Mouse (Mus musculus) heart, embryonic 10.5 days (tissue): ENCODE data around the gene Usmg5. TPM values are rescaled to one million over a fixed set of nuclear protein-coding genes. Genes with fewer than 3 reads are reported as not detected.

Experiments
- DNase-seq: peaks from one replicate; pipeline ENCODE4 v3.0.0-alpha.2; 2017; ENCODE audit warnings: low spot score
- H3K27ac ChIP-seq: fragments of 300-500 bp; sonication (generic); 2 replicates; pipeline ENCODE4 v1.5.1; 2016; ENCODE audit warnings: mild to moderate bottlenecking
- H3K27me3 ChIP-seq: fragments of 300-500 bp; sonication (generic); 2 replicates; pipeline ENCODE4 v1.6.1; 2016; ENCODE audit warnings: mild to moderate bottlenecking; ENCODE audit not compliant: poor library complexity, insufficient read depth, severe bottlenecking
- H3K36me3 ChIP-seq: fragments of 300-500 bp; sonication (generic); 2 replicates; pipeline ENCODE4 v1.6.1; 2016; ENCODE audit warnings: mild to moderate bottlenecking, moderate library complexity
- H3K4me1 ChIP-seq: fragments of 300-500 bp; sonication (generic); 2 replicates; pipeline ENCODE4 v1.6.1; 2016; ENCODE audit warnings: mild to moderate bottlenecking
- H3K4me3 ChIP-seq: fragments of 300-500 bp; sonication (generic); 2 replicates; pipeline ENCODE4 v1.5.1; 2016; ENCODE audit warnings: mild to moderate bottlenecking, moderate library complexity
- H3K9me3 ChIP-seq: fragments of 300-500 bp; sonication (generic); 2 replicates; pipeline ENCODE4 v1.6.1; 2016; ENCODE audit warnings: mild to moderate bottlenecking, moderate library complexity
- WGBS: fragments of 180-500 bp; shearing (Covaris S2); methylation state at CpG from one replicate; pipeline ENCODE4 v1.1.7; 2016; 5-methylcytosine and 5-hydroxymethylcytosine counted together
- polyA plus RNA-seq: library from polyadenylated mRNA; unstranded; fragments of >200 nt; fragmentation: Nextera tagmentation; extraction: Ambion mirVana; gene quantifications from 2 replicates; pipeline ENCODE4 v1.2.1, GENCODE M21; 2016

The Usmg5 gene
- polyA plus RNA-seq, 1 experiment from 2014 or later: 1,489 TPM

DNA sequence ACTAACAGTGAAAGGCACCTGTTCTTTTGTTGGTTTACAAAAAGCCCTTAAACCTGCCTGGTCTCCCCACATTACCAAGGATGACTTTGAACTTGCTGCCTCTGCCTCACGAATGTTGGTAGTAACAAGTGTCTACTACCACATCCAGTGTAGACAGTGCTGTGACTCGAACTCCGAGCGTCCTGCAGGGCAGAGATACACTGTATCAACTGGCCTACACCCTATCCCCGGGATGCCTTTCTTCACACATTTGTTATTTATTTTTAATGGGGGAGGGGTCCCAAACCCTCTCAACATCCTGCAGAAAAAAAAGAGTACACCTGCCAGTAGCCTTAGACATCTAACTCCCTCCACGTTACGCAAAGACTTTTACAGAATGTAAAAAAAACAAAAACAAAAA lies 40.6 kb downstream of the Usmg5 start:
- peak; percentile 72 for DNase-seq
- H3K36me3 ChIP-seq: peaks cover 27% of the 10 kb centered on the region
- H3K9me3 ChIP-seq: no peaks in the 10 kb centered on the region
- 6% methylated on average over 7 of the region's 7 CpGs for WGBS
- no peak overlapping the region; the same call in 1 of the 2 replicates for H3K27ac ChIP-seq
- no peaks in the 10 kb centered on the region for H3K27me3 ChIP-seq
- H3K4me1 ChIP-seq: peaks cover 13% of the 10 kb centered on the region
- H3K4me3 ChIP-seq: peak overlapping the region; percentile 92

DNA sequence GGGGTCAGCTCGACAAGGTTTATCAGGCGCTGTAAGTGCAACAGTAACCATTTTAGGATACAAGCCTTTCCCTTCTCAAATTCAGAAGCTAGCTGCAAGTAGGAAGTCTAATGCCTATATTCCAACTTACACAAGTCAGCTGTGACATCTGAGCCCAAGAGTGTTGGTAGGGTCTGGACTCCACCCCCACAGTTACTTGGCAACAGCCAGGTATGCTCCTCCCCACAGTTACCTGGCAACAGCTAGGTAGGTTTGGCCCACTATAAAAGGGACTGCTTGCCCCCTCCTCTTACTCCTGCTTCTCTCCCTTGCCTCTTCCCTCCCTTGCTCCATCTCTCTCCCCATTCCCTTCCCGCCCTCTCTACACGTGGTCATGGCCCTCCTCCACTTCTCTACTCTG lies 41.4 kb downstream of the Usmg5 start:
- WGBS: 66% methylated on average over 4 of the region's 4 CpGs
- no peak overlapping the region for H3K4me3 ChIP-seq
- H3K9me3 ChIP-seq: no peaks in the 10 kb centered on the region
- peaks cover 13% of the 10 kb centered on the region for H3K4me1 ChIP-seq
- no peaks in the 10 kb centered on the region for H3K27me3 ChIP-seq
- H3K36me3 ChIP-seq: peaks cover 31% of the 10 kb centered on the region
- no peak overlapping the region for H3K27ac ChIP-seq
- no peak for DNase-seq

DNA sequence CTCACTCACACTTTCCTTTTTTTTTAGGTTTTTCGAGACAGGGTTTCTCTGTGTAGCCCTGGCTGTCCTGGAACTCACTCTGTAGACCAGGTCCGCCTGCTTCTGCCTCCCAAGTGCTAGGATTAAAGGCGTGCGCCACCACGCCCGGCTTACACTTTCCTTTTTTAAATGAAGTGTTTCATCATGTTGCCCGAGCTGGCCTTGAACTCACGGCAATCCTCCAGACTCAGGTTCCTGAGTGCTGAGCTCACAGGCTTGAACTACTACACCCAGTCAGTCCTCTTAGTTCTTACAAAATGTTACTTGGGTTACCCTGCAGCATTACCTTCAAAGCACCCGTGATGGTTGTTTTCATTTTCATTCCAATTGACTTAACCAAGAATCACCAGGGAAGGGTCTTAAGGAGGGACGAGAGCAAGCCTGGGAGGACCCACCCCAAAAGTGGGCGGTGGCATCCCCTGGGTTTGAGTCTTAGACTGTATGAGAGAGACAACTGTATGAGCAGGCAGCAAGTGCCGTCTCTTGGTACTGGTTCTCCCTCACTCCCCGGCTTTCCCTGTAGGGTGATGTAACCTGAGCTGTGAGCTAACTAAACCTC lies 43.1 kb downstream of the Usmg5 start:
- Histone ChIP-seq H3K36me3 (peaks cover 36% of the 10 kb centered on the region), H3K27me3 (no peaks in the 10 kb centered on the region), H3K4me1 (peaks cover 13% of the 10 kb centered on the region), H3K27ac (no peak overlapping the region), H3K9me3 (no peaks in the 10 kb centered on the region), H3K4me3 (no peak overlapping the region)
- DNase-seq: no peak
- 78% methylated on average over 13 of the region's 13 CpGs for WGBS

DNA sequence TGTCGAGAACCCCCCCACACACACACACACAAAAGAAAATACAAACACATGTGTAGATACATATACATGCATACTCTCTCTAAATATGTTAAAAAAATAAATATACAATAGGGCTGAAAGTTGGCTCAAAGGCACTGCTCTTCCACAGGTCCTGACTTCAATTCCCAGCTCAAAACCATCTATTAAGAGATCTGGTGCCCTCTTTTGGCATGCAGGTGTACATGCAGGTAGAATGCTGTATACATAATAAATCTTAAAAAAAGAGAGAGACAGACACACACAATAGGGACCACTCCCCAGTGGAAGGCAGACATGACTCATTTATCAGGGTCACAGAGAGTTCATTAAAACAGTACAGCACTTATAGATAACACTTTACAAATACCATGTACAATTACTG lies 44.1 kb downstream of the Usmg5 start:
- Histone ChIP-seq H3K9me3 (no peaks in the 10 kb centered on the region), H3K4me1 (peaks cover 13% of the 10 kb centered on the region), H3K27ac (no peak overlapping the region), H3K4me3 (no peak overlapping the region), H3K27me3 (no peaks in the 10 kb centered on the region), H3K36me3 (peaks cover 36% of the 10 kb centered on the region)
- no peak for DNase-seq
- 84% methylated on average over 1 of the region's 1 CpGs for WGBS

DNA sequence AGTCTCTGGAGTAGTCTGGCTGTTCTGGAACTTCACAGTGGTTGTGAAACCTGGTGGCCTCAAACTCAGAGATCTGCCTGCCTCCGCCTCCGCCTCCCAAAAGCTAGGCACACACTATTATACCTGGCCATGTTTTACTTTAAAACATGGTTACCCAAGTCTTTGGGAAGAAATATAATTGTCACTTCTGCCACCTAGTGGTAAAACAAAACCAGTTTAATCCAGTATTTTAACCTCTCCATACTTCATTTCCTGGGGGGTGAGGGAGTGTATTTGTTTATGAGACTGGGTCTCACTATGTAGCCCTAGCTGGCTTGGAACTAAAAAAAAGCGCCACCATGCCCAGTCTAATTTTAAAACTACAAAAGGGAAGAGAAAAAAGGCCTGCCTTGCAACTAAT lies 46.8 kb downstream of the Usmg5 start:
- H3K36me3 ChIP-seq: peaks cover 58% of the 10 kb centered on the region
- H3K27me3 ChIP-seq: no peaks in the 10 kb centered on the region
- no peak for DNase-seq
- H3K27ac ChIP-seq: no peak overlapping the region
- no peak overlapping the region for H3K4me3 ChIP-seq
- 87% methylated on average over 3 of the region's 3 CpGs for WGBS
- no peaks in the 10 kb centered on the region for H3K4me1 ChIP-seq
- H3K9me3 ChIP-seq: no peaks in the 10 kb centered on the region

DNA sequence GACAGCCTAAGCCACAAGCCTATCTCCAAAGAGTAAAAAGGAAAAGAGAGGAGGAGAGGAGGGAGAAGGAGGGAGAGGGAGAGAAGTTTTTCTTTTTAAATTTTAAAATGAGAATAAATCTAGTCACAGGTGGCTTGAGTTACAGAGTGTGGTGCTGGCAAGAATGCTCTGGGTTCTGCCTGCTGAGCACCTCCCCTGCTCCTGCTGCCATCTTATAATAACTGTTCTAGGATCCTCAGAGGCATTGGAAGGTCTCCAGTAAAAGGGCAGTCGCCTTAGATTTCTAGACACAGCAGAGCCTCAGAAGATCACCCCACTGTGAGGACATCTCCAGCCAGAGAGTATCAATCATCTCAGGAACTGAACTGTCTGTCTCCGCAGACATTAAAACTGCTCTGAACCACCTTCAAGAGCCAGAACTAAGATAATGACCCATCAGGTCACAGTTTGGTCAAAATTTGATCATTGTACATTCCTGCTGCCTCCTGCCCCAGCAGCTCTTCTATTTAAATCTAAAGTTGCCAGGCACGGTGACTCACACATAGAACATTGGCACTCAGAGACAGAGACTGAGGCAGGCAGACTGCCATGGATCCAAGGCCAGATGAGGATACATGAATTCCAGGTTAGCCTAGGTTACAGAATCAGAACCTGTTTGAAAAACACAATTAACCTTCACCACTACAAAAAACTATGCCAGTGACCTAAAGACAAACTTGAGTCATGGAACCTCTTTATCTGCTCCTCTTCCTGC lies 49.5 kb downstream of the Usmg5 start:
- Histone ChIP-seq H3K36me3 (peaks cover 55% of the 10 kb centered on the region), H3K4me3 (no peak overlapping the region), H3K9me3 (no peaks in the 10 kb centered on the region), H3K4me1 (no peaks in the 10 kb centered on the region), H3K27ac (no peak overlapping the region), H3K27me3 (no peaks in the 10 kb centered on the region)
- no peak for DNase-seq
- 85% methylated on average over 3 of the region's 3 CpGs for WGBS

DNA sequence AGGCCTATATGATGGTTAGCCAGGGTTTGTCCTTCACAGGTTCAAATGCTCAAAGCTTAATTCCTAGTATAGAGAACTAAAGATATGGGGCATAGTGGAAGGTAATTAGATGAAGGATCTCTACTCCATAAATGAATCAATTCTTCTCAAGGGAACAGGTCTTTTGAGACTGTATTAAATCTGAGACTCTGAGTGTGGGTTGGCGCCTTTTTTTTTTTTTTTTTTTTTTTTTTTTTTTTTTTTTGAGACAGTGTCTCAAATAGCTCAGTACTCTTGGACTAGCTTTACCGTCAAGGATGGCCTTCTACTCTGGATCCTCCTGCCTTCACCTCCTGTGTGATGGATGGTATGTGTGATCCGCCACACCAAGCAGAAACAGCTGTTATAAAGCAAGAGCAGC lies 53.9 kb downstream of the Usmg5 start:
- Histone ChIP-seq H3K36me3 (peaks cover 63% of the 10 kb centered on the region), H3K27me3 (no peaks in the 10 kb centered on the region), H3K27ac (no peak overlapping the region), H3K4me1 (no peaks in the 10 kb centered on the region), H3K4me3 (no peak overlapping the region), H3K9me3 (no peaks in the 10 kb centered on the region)
- 87% methylated on average over 3 of the region's 3 CpGs for WGBS
- DNase-seq: no peak

DNA sequence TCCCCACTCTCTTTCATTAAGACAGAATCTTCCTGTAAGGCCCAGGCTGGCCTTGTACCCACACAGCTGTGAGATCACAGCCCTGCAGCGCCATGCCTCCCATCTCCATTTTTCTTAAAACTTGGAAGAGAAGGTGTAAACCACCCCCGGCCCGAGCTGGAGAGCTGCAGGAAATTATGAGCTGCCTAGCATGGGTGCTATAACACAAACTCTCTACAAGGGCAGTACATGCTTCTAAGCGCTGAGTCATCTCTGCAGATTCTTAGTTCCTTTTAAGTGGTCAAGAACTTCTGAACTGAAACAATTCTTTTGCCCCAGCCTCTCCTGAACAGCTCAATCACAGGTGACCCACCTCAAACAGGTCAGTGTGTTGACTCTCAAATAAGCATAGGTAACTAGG lies 55.5 kb downstream of the Usmg5 start:
- 92% methylated on average over 4 of the region's 4 CpGs for WGBS
- Histone ChIP-seq H3K27me3 (no peaks in the 10 kb centered on the region), H3K27ac (no peak overlapping the region), H3K4me3 (no peak overlapping the region), H3K9me3 (no peaks in the 10 kb centered on the region), H3K4me1 (no peaks in the 10 kb centered on the region), H3K36me3 (peaks cover 53% of the 10 kb centered on the region)
- DNase-seq: no peak

Other genes with a start within 250 kb of the Usmg5 start
- gene Ina, start 75.9 kb downstream of the Usmg5 start, polyA plus RNA-seq: 0.15 and 0.60 TPM in 2 replicates
- gene Nt5c2, start 75.5 kb downstream of the Usmg5 start, polyA plus RNA-seq: 71.8 and 86.3 TPM in 2 replicates
- 14.4 and 21.5 TPM in 2 replicates for gene Pcgf6, start 39.7 kb downstream of the Usmg5 start, polyA plus RNA-seq
- gene Taf5, start 22.9 kb downstream of the Usmg5 start, polyA plus RNA-seq: 3.9 and 7.3 TPM in 2 replicates
- 9.1 and 10.2 TPM in 2 replicates for gene Pdcd11, start 121 bp upstream of the Usmg5 start, polyA plus RNA-seq
- 3.8 and 5.5 TPM in 2 replicates for gene Calhm2, start 47.6 kb upstream of the Usmg5 start, polyA plus RNA-seq
- gene Calhm1, start 53.6 kb upstream of the Usmg5 start, polyA plus RNA-seq: not detected in 2 replicates
- not detected in 2 replicates for gene Calhm3, start 67.1 kb upstream of the Usmg5 start, polyA plus RNA-seq
- 3.4 and 5.1 TPM in 2 replicates for gene Neurl1a, start 88.2 kb upstream of the Usmg5 start, polyA plus RNA-seq